Mouse (Mus musculus) megakaryocyte, adult 5-6 weeks (primary cell): ENCODE data around the gene Smim1. TPM values are rescaled to one million over a fixed set of nuclear protein-coding genes. Genes with fewer than 3 reads are reported as not detected.

Experiments
- ATAC-seq: 2 replicates; pipeline ENCODE4 v1.8.0; 2016; ENCODE audit warnings: mild to moderate bottlenecking, inconsistent platforms; ENCODE audit not compliant: poor library complexity, severe bottlenecking
- total RNA-seq, 2 experiments: library from RNA; stranded (forward) in 1 of 2; stranded (reverse) in 1 of 2; fragments of 153-499, 151-499 nt in 1 of 2; fragments of 221-1000, 200-1000 nt in 1 of 2; gene quantifications; 2 replicates each; pipeline versions ENCODE4 v1.2.3 to v1.2.4; 2015 to 2017

Gene Smim1
- total RNA-seq, 2 experiments from 2014 or later, result 0.26 to 0.62 TPM

- no peak for ATAC-seq
Measured at GRCm38 (mm10) chr4:154022407-154022806, 3.6 kb downstream of the Smim1 start.

- ATAC-seq, result no peak
Measured at GRCm38 (mm10) chr4:154021432-154021831, 4.6 kb downstream of the Smim1 start.

GRCm38 (mm10) chr4:154019571-154019970 lies 6.5 kb downstream of the Smim1 start:
- ATAC-seq, result peak; percentile 58

GRCm38 (mm10) chr4:154015476-154015875 lies 10.6 kb downstream of the Smim1 start:
- no peak for ATAC-seq

- ATAC-seq, result peak; percentile 19; the same call in 1 of the 2 replicates
Measured at GRCm38 (mm10) chr4:154012132-154012882, 13.7 kb downstream of the Smim1 start.

- peak; percentile 95 for ATAC-seq
Measured at GRCm38 (mm10) chr4:154011646-154012089, 14.4 kb downstream of the Smim1 start, which contains the start of gene Lrrc47. Gene Lrrc47, plus strand, starts transcription at chr4:154011731.

GRCm38 (mm10) chr4:154010907-154011645 lies 15.0 kb downstream of the Smim1 start:
- ATAC-seq, result peak; percentile 51

GRCm38 (mm10) chr4:154007759-154008158 lies 18.3 kb downstream of the Smim1 start:
- no peak for ATAC-seq

- ATAC-seq, result no peak
Measured at GRCm38 (mm10) chr4:154006264-154006663, 19.8 kb downstream of the Smim1 start.

GRCm38 (mm10) chr4:154005488-154005887 lies 20.5 kb downstream of the Smim1 start:
- ATAC-seq, result no peak

GRCm38 (mm10) chr4:153993505-153993904 lies 32.5 kb downstream of the Smim1 start:
- ATAC-seq, result no peak

- no peak for ATAC-seq
Measured at GRCm38 (mm10) chr4:153992715-153993114, 33.3 kb downstream of the Smim1 start.

GRCm38 (mm10) chr4:153980470-153980869 lies 45.6 kb downstream of the Smim1 start:
- ATAC-seq, result no peak

GRCm38 (mm10) chr4:153979243-153979642 lies 46.8 kb downstream of the Smim1 start:
- ATAC-seq, result no peak

- no peak for ATAC-seq
Measured at GRCm38 (mm10) chr4:153975768-153976167, 50.3 kb downstream of the Smim1 start.

- ATAC-seq, result peak; percentile 25
Measured at GRCm38 (mm10) chr4:153975292-153975662, 50.8 kb downstream of the Smim1 start.

GRCm38 (mm10) chr4:153974431-153975291 lies 51.4 kb downstream of the Smim1 start, which contains the start of the genes Dffb and Cep104:
Gene Dffb, minus strand, starts transcription at chr4:153975126.
Gene Cep104, plus strand, starts transcription at chr4:153975194.
- ATAC-seq, result peak; percentile 93
